Mouse (Mus musculus) ovary, adult 2 months (tissue): ENCODE measurements around the gene Ltk. TPM values are rescaled to one million over a fixed set of nuclear protein-coding genes. Genes with fewer than 3 reads are reported as not detected.

Source experiments
- polyA plus RNA-seq: library from polyadenylated mRNA; depleted of rRNA; stranded (reverse); fragments of >200 nt; gene quantifications from 2 replicates; pipeline ENCODE4 v1.2.3, GENCODE M21; 2012; rRNA removed

Gene Ltk
- 1.1 and 1.9 TPM in 2 replicates for polyA plus RNA-seq

DNA sequence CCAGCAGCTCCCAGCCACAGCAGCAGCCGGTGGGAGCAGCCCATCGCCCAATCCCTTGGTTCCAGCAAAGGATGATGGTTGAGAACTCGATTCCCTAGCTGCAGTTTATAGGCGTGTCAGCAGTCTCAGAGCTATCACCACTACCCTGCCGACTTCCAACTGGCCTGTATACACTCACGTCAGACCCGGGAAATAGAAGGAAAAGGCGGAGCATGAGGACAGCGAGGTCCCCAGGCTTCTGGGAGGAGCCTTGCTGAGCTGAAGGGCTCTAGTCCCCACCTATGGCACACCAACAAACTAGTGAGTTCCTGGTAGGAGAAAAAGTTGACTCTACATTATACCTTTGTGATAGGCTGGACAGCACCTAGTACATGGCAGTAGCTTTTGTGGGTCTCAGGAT lies at the start of gene Ltk:
Gene Ltk (minus strand): TSS at position 181 of the 400 bp plus-strand sequence.

DNA sequence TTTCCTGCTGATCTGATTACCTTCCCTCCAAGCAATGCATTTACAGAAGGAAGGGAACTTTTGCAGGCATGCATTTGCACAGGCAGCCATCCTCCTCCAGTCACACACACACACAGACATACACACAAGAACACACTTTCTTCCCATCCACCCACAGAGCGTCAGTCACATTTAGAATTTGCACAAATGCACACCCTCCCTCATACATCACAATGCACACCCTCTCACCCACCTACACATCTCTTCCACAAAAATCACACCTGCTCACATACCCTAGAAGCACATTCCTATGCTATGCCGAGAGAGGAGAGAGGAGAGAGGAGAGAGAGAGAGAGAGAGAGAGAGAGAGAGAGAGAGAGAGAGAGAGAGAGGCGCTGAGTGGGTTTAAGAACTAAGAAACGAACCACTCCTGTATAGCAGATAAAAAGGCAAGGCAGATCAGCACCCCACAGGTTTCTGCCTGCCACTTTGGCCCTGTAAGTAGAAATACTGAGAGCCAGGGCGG lies 37.1 kb upstream of the Ltk start, which contains the start of gene Tyro3:
Gene Tyro3 (plus strand): TSS at position 455 of the 505 bp plus-strand sequence.

DNA sequence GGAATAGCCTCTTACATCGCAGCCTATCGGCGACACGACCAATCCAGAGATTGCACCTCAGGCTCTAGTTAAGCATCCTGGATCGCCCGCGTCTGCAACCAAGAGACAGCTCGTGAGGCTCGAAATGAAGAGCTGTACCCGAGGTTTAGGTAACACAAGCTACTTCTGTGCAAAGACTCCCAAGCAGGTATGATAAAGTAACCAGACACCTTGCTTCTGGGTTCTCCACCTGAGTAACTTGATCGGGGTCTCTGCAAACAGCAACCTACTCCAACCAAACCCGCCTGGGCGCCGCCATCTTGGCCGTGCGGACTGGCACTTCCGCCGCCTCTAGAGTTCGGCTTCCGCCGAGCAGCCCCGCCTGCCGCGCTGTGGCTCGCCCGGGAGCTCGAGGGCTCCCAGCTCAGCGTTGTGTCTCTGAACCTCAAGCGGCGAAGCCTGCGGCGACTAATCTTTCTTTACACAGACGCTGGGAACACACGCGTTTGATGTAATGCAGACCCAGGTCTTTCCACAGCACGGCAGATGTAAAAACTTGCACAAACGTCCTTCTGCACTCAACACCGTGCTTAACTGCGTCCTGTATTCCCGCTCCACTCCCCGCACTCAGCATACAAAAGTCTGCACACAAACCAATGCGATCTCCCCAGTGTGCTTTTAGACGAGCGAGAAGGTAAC lies 27.1 kb upstream of the Ltk start, which contains the start of gene Rpap1:
Gene Rpap1 (minus strand): TSS at position 332 of the 678 bp plus-strand sequence.

GRCm38 (mm10) chr2:119741581-119742411 lies 18.4 kb downstream of the Ltk start, which contains the start of gene Itpka:
Itpka (plus strand) TSS chr2:119742337.

Other genes with a start within 250 kb of the Ltk start
- gene Exd1, start 212.8 kb downstream of the Ltk start, polyA plus RNA-seq = 0.42 and 0.48 TPM in 2 replicates
- 71.4 and 76.0 TPM in 2 replicates for gene Chp1, start 212.7 kb downstream of the Ltk start, polyA plus RNA-seq
- gene Nusap1, start 142.1 kb downstream of the Ltk start, polyA plus RNA-seq = 0.69 and 1.2 TPM in 2 replicates
- 8.3 and 10.6 TPM in 2 replicates for gene Oip5, start 142.0 kb downstream of the Ltk start, polyA plus RNA-seq
- 1.7 and 2.1 TPM in 2 replicates for gene Ndufaf1, start 97.6 kb downstream of the Ltk start, polyA plus RNA-seq
- 7.8 and 8.9 TPM in 2 replicates for gene Rtf1, start 85.4 kb downstream of the Ltk start, polyA plus RNA-seq
- 6.8 and 8.2 TPM in 2 replicates for gene Itpka, start 18.1 kb downstream of the Ltk start, polyA plus RNA-seq
- 53.2 and 54.5 TPM in 2 replicates for gene Rpap1, start 27.1 kb upstream of the Ltk start, polyA plus RNA-seq
- 32.2 and 33.1 TPM in 2 replicates for gene Tyro3, start 37.3 kb upstream of the Ltk start, polyA plus RNA-seq
- gene Mga, start 136.8 kb upstream of the Ltk start, polyA plus RNA-seq = 15.4 and 24.5 TPM in 2 replicates
- gene Mapkbp1, start 212.3 kb upstream of the Ltk start, polyA plus RNA-seq = 37.5 and 44.7 TPM in 2 replicates